Mouse (Mus musculus) kidney, postnatal 36 days (tissue): ENCODE data around the gene Usp13.

Experiments used
- DNase-seq, 2 experiments: peaks; one replicate each; pipeline ENCODE4 v3.0.0; 2021 to 2022; ENCODE audit warnings: mixed read lengths in 2 of 2

Usp13 gene

GRCm38 (mm10) chr3:32817357-32818326, at the start of gene Usp13:
Usp13 (plus strand) TSS chr3:32817546.
- peak; percentile 29 to 70 for DNase-seq

- DNase-seq, result no peak
These were observed 46.6 kb upstream of the Usp13 start for GRCm38 (mm10) chr3:32770781-32771180.

GRCm38 (mm10) chr3:32817001-32817356, 367 bp upstream of the Usp13 start:
- no peak for DNase-seq

- DNase-seq, result no peak
These were observed 1.1 kb downstream of the Usp13 start for GRCm38 (mm10) chr3:32818327-32818900.

- DNase-seq, result no peak
These were observed 5.3 kb downstream of the Usp13 start for GRCm38 (mm10) chr3:32822620-32823019.

GRCm38 (mm10) chr3:32824923-32825322, 7.6 kb downstream of the Usp13 start:
- no peak for DNase-seq

- DNase-seq, result no peak
These were observed 8.7 kb downstream of the Usp13 start for GRCm38 (mm10) chr3:32825964-32826479.

GRCm38 (mm10) chr3:32826701-32827100, 9.4 kb downstream of the Usp13 start:
- no peak for DNase-seq

GRCm38 (mm10) chr3:32833871-32834270, 16.5 kb downstream of the Usp13 start:
- DNase-seq, result no peak

GRCm38 (mm10) chr3:32837847-32838246, 20.5 kb downstream of the Usp13 start:
- no peak for DNase-seq

- no peak for DNase-seq
These were observed 39.2 kb downstream of the Usp13 start for GRCm38 (mm10) chr3:32856362-32857107.

- DNase-seq, result no peak
These were observed 53.7 kb downstream of the Usp13 start for GRCm38 (mm10) chr3:32871081-32871480.

- DNase-seq, result no peak
These were observed 69.0 kb downstream of the Usp13 start for GRCm38 (mm10) chr3:32886386-32886785.

- DNase-seq, result no peak
These were observed 71.5 kb downstream of the Usp13 start for GRCm38 (mm10) chr3:32888886-32889285.

- no peak for DNase-seq
These were observed 72.8 kb downstream of the Usp13 start for GRCm38 (mm10) chr3:32890174-32890573.

- DNase-seq, result no peak
These were observed 86.1 kb downstream of the Usp13 start for GRCm38 (mm10) chr3:32903462-32903861.

GRCm38 (mm10) chr3:32904599-32904998, 87.3 kb downstream of the Usp13 start:
- DNase-seq, result no peak

GRCm38 (mm10) chr3:32905850-32906779, 88.8 kb downstream of the Usp13 start:
- peak; percentile 5 to 20 for DNase-seq

- DNase-seq, result no peak
These were observed 91.1 kb downstream of the Usp13 start for GRCm38 (mm10) chr3:32908400-32908799.

GRCm38 (mm10) chr3:32910071-32910551, 92.8 kb downstream of the Usp13 start:
- DNase-seq, result peak; percentile 1 to 5

GRCm38 (mm10) chr3:32924168-32924567, 106.8 kb downstream of the Usp13 start:
- no peak for DNase-seq
